ENCODE assay signal across 24 mouse cellular contexts in genomic region chr15:10426545-10427266, GRCm38 (mm10). TPM values are rescaled to one million over a fixed set of nuclear protein-coding genes. Genes with fewer than 3 reads are reported as not detected.
DNase-seq lines count a peak whose midpoint lies in the region; ATAC-seq and TF ChIP-seq lines count a peak whose summit lies in the region.
"Had no signal": no experiment of that assay in that cellular context is flagged by ENCODE, and none has a peak within 500 bp of the region (broad histone marks: within the 10 kb centered on the region; RNA-seq: fewer than 3 reads in every experiment).

No protein-coding gene starts in this region.

- H3K27me3 ChIP-seq in forebrain, embryonic 12.5 days = no peaks in the 10 kb centered on the region
- H3K27me3 ChIP-seq: embryonic facial prominence, embryonic 12.5 days; embryonic facial prominence, embryonic 15.5 days; forebrain, embryonic 15.5 days; heart, embryonic 13.5 days had no signal

- H3K4me3 ChIP-seq in left cerebral cortex, adult 2 months = no peak overlapping the region
- no peak overlapping the region for H3K4me3 ChIP-seq in forebrain, embryonic 12.5 days (replicated peaks)
- H3K4me3 ChIP-seq: embryonic facial prominence, embryonic 12.5 days; embryonic facial prominence, embryonic 15.5 days; forebrain, embryonic 15.5 days; gastrocnemius, adult 2 months; heart, embryonic 13.5 days had no signal

- DNase-seq in left cerebral cortex, adult 2 months (ENCODE audit: extremely low spot score in 1 of 2, low spot score in 2 of 2) = no peak
- no peak for DNase-seq in left cerebral cortex, adult 8-10 months (ENCODE audit: low spot score in 2 of 2)
- DNase-seq in right cerebral cortex, postnatal 25 days = peak; percentile 30
- no peak for DNase-seq in right cerebral cortex, postnatal 10 days (ENCODE audit: low spot score in 2 of 2)
- DNase-seq in telencephalon, adult 2 months (ENCODE audit: low read depth, low spot score) = peak; percentile 62
- DNase-seq: adrenal gland, adult 8-10 months; adrenal gland, postnatal 25 days; cerebellum, adult 18-20 months; cerebellum, adult 9-10 months; cerebellum, postnatal 14 days; gastrocnemius, adult 2 months; gastrocnemius, postnatal 14 days; heart, adult 18-20 months; heart, postnatal 14 days; heart, postnatal 4 days had no signal

- H3K27ac ChIP-seq in left cerebral cortex, adult 2 months = peak overlapping the region; percentile 81
- H3K27ac ChIP-seq in forebrain, embryonic 12.5 days = no peak overlapping the region
- H3K27ac ChIP-seq: embryonic facial prominence, embryonic 12.5 days; embryonic facial prominence, embryonic 15.5 days; forebrain, embryonic 15.5 days; gastrocnemius, adult 2 months; heart, embryonic 13.5 days; hindbrain, embryonic 14.5 days; hindbrain, postnatal 0 days had no signal

- 95% methylated on average over 13 of the region's 13 CpGs for WGBS in forebrain, embryonic 12.5 days

- no peaks in the 10 kb centered on the region for H3K36me3 ChIP-seq in forebrain, embryonic 12.5 days (replicated peaks)
- H3K36me3 ChIP-seq: embryonic facial prominence, embryonic 12.5 days; embryonic facial prominence, embryonic 15.5 days; forebrain, embryonic 15.5 days; heart, embryonic 13.5 days had no signal

- no peaks in the 10 kb centered on the region for H3K9me3 ChIP-seq in forebrain, embryonic 12.5 days
- H3K9me3 ChIP-seq: embryonic facial prominence, embryonic 12.5 days; embryonic facial prominence, embryonic 15.5 days; forebrain, embryonic 15.5 days; heart, embryonic 13.5 days had no signal

- H3K4me2 ChIP-seq in forebrain, embryonic 12.5 days = no peak overlapping the region
- H3K4me2 ChIP-seq: embryonic facial prominence, embryonic 12.5 days; embryonic facial prominence, embryonic 15.5 days; forebrain, embryonic 15.5 days; heart, embryonic 13.5 days; hindbrain, embryonic 14.5 days had no signal

- intact Hi-C loops in left cerebral cortex, adult 2 months (cut with DNase I) = loop anchor here (1.0 to 2.0 kb wide), 2 partner anchors 13 to 36 kb away; no protein-coding TSS in a partner anchor

- ATAC-seq in forebrain, embryonic 12.5 days (ENCODE audit: low FRiP score) = no peak
- ATAC-seq: activated CD4-positive, CD25-positive, alpha-beta regulatory T cell, adult 4 months; forebrain, embryonic 15.5 days; hindbrain, postnatal 0 days; inflammation-experienced regulatory T-cells, adult 6 months had no signal

- peaks cover 5% of the 10 kb centered on the region for H3K4me1 ChIP-seq in forebrain, embryonic 12.5 days
- H3K4me1 ChIP-seq: embryonic facial prominence, embryonic 12.5 days; embryonic facial prominence, embryonic 15.5 days; heart, embryonic 13.5 days had no signal

- H3K9ac ChIP-seq in forebrain, embryonic 12.5 days = no peak overlapping the region
- H3K9ac ChIP-seq: embryonic facial prominence, embryonic 12.5 days; embryonic facial prominence, embryonic 15.5 days; forebrain, embryonic 15.5 days; heart, embryonic 13.5 days; hindbrain, embryonic 14.5 days had no signal

- no peak for TF ChIP-seq CTCF in left cerebral cortex, adult 2 months (IDR thresholded peaks at IDR 0.05)

RNA-seq across cellular contexts. Expression of gene Dnajc21, which starts 43.6 kb away (rescaled TPM):
- total RNA-seq in left cerebral cortex, adult 2 months (2021) = 10 to 100 TPM; 31.3 to 36.5 TPM
- total RNA-seq in left cerebral cortex, adult 8-10 months (2022) = 10 to 100 TPM; 22.3 to 27.0 (median 24.7) TPM
- 15.7 and 16.2 TPM in 2 replicates for polyA plus RNA-seq in forebrain, embryonic 12.5 days (2016; fragmentation: Nextera tagmentation; extraction: Ambion mirVana)

RNA-seq across cellular contexts. Expression of gene Brix1, which starts 59.0 kb away (rescaled TPM):
- total RNA-seq in left cerebral cortex, adult 2 months (2021) = 10 to 100 TPM; 18.2 to 22.3 TPM
- 10 to 100 TPM; 18.1 to 19.8 (median 19.1) TPM for total RNA-seq in left cerebral cortex, adult 8-10 months (2022)
- polyA plus RNA-seq in forebrain, embryonic 12.5 days (2016; fragmentation: Nextera tagmentation; extraction: Ambion mirVana) = 128 TPM in 2 replicates

RNA-seq across cellular contexts. Expression of gene Rad1, which starts 59.1 kb away (rescaled TPM):
- total RNA-seq in left cerebral cortex, adult 2 months (2021) = 10 to 100 TPM; 14.4 to 15.6 TPM
- 10 to 100 TPM; 11.6 to 21.9 (median 13.7) TPM for total RNA-seq in left cerebral cortex, adult 8-10 months (2022)
- 40.4 and 42.9 TPM in 2 replicates for polyA plus RNA-seq in forebrain, embryonic 12.5 days (2016; fragmentation: Nextera tagmentation; extraction: Ambion mirVana)

Comparison
In these comparisons a context has a peak if more than half of its experiments do, and no peak if none do; other contexts are left out.
1. DNase-seq: peak in right cerebral cortex, postnatal 25 days (single experiment) and telencephalon, adult 2 months (single experiment); none in left cerebral cortex, adult 2 months (0 of 2), left cerebral cortex, adult 8-10 months (0 of 2) and right cerebral cortex, postnatal 10 days (0 of 2).